Mouse (Mus musculus) embryonic facial prominence, embryonic 15.5 days (tissue): ENCODE measurements around the gene Tor1a. TPM values are rescaled to one million over a fixed set of nuclear protein-coding genes. Genes with fewer than 3 reads are reported as not detected.

Experiments
- ATAC-seq: fragments of 200-750 bp; cut with Nextera tagmentation; 2 replicates; pipeline ENCODE4 v1.8.0; 2017; ENCODE audit warnings: low read depth, moderate TSS enrichment; ENCODE audit not compliant: insufficient number of reproducible peaks, low FRiP score, low TSS enrichment
- H3K27ac ChIP-seq: fragments of 300-500 bp; sonication (generic); replicated peaks from 2 replicates; pipeline ENCODE4 v1.5.1; 2015; ENCODE audit warnings: mild to moderate bottlenecking, inconsistent platforms
- H3K27me3 ChIP-seq: fragments of 300-500 bp; sonication (generic); 2 replicates; pipeline ENCODE4 v1.6.1; 2015; ENCODE audit warnings: inconsistent platforms
- H3K36me3 ChIP-seq: fragments of 300-500 bp; sonication (generic); 2 replicates; pipeline ENCODE4 v1.6.1; 2015; ENCODE audit warnings: mild to moderate bottlenecking, inconsistent platforms
- H3K4me1 ChIP-seq: fragments of 300-500 bp; sonication (generic); 2 replicates; pipeline ENCODE4 v1.6.1; 2015; ENCODE audit warnings: inconsistent platforms
- H3K4me2 ChIP-seq: fragments of 300-500 bp; sonication (generic); replicated peaks from 2 replicates; pipeline ENCODE4 v1.6.1; 2015; ENCODE audit warnings: mild to moderate bottlenecking, inconsistent platforms
- H3K4me3 ChIP-seq: fragments of 300-500 bp; sonication (generic); replicated peaks from 2 replicates; pipeline ENCODE4 v1.5.1; 2015; ENCODE audit warnings: mild to moderate bottlenecking, inconsistent platforms
- H3K9ac ChIP-seq: fragments of 300-500 bp; sonication (generic); 2 replicates; pipeline ENCODE4 v1.6.1; 2015; ENCODE audit warnings: inconsistent platforms
- H3K9me3 ChIP-seq: fragments of 300-500 bp; sonication (generic); replicated peaks from 2 replicates; pipeline ENCODE4 v1.6.1; 2016; ENCODE audit warnings: inconsistent platforms
- WGBS: fragments of 180-500 bp; shearing (Covaris S2); methylation state at CpG from one replicate; pipeline ENCODE4 v1.1.7; 2015; 5-methylcytosine and 5-hydroxymethylcytosine counted together
- polyA plus RNA-seq: library from polyadenylated mRNA; unstranded; fragments of >200 nt; fragmentation: Nextera tagmentation; extraction: Ambion mirVana; gene quantifications from 2 replicates; pipeline ENCODE4 v1.2.1, GENCODE M21; 2015

Tor1a gene
- 79.1 and 84.7 TPM in 2 replicates for polyA plus RNA-seq

DNA sequence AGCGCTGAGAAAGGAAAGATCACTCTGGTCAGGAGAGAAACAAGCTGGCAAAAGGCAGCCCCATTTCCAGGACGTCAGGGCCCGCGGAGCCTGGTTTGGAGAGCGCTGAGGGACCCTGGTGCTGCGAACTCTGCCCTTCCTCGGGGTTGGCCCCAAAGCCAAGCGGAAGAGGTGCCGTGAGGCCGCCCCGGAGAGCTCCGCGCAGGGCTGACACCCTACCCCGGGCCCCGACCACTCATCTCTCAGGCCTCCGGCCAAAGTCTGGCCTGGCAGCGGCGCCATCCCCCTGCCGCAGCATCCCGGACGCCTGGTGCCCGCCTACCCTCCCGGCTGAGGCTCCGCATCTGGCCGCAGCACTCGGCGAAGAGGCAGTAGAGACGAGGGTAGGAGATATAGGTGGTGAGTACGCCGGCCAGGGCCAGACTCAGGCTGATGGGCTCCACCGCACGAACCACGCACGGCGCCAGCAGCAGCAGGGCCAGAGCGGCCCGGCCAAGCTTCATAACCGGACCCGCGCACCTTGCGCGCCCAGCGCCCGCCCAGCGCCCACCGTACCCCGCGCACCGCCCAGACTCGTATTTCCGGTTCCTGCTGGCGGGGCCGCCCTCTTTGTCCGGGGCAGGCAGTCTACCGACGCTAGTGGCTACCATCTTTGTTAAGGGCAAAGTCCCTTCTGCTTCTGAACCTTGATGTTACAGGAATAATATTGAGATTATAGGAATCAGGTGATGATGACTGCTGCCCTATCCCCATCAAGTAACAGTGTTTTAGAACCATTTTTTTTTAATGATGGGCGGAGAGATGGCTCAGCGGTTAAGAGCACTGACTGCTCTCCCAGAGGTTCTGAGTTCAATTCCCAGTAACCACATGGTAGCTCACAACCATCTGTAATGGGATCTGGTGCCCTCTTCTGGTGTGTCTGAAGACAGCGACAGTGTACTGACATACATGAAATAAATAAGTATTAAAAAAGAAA is at the start of gene Tor1a:
Gene Tor1a, minus strand, starts transcription at position 582 of the 976 bp plus-strand sequence.
- Histone ChIP-seq H3K4me1 (peaks cover 19% of the 10 kb centered on the region), H3K4me2 (peak within 1 kb of the TSS; percentile 83), H3K27me3 (no peaks in the 10 kb centered on the region), H3K36me3 (peaks cover 34% of the 10 kb centered on the region), H3K4me3 (peak within 1 kb of the TSS; percentile 96), H3K27ac (peak within 1 kb of the TSS; percentile 72), H3K9ac (peak within 1 kb of the TSS; percentile 84), H3K9me3 (no peaks in the 10 kb centered on the region)
- ATAC-seq: peak; percentile 90
- 2% methylated on average over 59 of the region's 59 CpGs for WGBS

DNA sequence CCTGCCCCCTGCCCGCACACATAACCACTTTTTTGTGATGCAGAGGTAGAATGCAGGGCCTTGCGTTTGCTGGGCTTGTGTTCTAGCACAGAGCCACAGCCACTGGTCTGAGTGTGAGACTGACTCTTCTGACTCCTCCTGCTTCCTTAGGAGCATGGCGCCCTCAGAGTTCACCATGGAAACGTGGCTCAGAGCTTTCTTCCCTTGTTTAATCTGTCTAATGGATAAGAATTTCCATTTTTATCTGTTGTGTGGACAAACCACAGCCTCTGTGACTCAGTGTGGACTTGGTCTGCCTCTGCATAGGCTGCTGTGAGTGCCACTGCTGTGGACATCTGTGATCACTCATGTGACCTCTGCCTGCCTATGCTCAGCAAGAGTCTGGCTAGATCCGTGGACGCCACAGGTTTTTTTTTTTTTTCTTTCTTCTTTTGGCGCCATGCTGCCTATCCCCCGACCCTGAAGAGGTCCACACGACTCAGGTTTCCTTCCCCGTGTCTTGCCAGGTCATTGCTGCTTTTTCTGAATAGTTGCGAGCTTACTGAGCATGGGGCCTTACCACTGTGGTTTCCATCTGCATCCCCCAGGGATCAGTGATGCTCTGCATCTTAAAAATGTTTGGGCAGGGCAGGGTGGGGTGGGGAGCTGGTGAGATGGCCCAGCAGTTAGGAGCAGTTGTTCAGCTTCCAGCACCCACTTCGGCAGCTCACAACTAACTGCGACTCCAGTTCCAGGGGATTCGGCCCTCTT is 45.8 kb upstream of the Tor1a start:
- no peak overlapping the region for H3K9ac ChIP-seq
- H3K4me3 ChIP-seq: no peak overlapping the region
- no peak for ATAC-seq
- no peak overlapping the region for H3K4me2 ChIP-seq
- WGBS: 67% methylated on average over 14 of the region's 14 CpGs
- H3K9me3 ChIP-seq: no peaks in the 10 kb centered on the region
- no peaks in the 10 kb centered on the region for H3K27me3 ChIP-seq
- H3K4me1 ChIP-seq: no peaks in the 10 kb centered on the region
- peaks cover 69% of the 10 kb centered on the region for H3K36me3 ChIP-seq
- H3K27ac ChIP-seq: no peak overlapping the region

DNA sequence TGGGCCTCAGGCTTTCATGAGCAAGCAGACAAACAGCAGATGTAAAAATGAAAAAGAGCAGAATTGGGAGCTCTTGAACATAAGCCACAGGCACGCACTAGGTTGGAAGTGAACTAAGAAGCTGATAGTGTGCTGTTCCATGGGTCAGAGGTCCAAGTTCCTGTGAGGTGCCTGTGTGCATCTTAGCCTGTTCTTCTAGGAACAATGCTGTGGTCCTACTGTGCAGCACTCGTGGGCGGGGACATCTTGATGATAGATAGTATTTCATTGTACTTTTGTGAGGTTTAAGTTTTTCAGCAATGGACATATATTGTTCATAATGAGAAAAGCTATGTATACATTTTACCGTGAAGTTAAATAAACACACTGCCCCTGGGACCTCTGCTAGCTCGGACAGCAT is 39.5 kb upstream of the Tor1a start:
- H3K27ac ChIP-seq: no peak overlapping the region
- no peak for ATAC-seq
- H3K36me3 ChIP-seq: peaks cover 77% of the 10 kb centered on the region
- H3K4me2 ChIP-seq: no peak overlapping the region
- H3K27me3 ChIP-seq: no peaks in the 10 kb centered on the region
- H3K9ac ChIP-seq: no peak overlapping the region
- no peak overlapping the region for H3K4me3 ChIP-seq
- WGBS: 92% methylated on average over 5 of the region's 5 CpGs
- no peaks in the 10 kb centered on the region for H3K9me3 ChIP-seq
- H3K4me1 ChIP-seq: no peaks in the 10 kb centered on the region

DNA sequence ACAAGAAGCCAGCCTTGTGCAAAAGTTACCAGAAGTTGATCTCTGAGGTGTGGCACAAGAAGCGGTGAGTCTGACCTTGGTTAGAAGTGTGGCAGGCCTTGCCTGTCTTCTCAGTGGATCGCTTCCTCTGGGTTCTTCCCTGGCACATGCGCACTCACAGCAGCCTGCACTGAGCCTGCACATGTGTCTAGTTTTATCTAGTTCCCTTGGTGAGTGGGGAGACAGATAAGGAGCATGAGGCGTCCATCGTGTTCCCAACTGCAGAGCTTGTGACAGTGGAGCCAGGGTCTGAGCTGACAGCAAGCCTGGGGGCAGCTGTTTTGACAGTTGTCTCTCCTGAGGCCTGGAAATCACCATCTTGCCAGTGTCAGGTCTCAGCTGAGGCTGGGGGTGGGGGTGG is 38.7 kb upstream of the Tor1a start:
- WGBS: 75% methylated on average over 5 of the region's 5 CpGs
- H3K36me3 ChIP-seq: peaks cover 80% of the 10 kb centered on the region
- peak; percentile 44; the same call in 1 of the 2 replicates for ATAC-seq

DNA sequence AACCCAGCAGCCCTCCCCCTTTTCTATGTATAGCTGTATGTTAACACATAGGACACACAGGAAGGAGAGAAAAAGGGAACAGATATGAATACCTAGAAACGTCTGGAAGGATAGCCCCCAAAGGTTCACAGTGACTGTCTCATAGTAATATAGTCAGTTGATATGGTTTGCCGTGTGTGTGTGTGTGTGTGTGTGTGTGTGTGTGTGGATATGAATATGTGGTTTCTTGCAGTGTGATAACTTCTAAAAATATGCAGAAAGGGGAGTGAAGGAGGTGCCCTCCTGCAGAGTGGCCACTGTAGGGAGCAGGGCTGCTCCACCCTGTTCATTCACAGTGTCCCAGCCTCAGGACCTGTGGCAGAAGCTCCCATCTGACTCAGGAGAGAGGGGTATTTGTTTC is 37.7 kb upstream of the Tor1a start:
- Histone ChIP-seq H3K4me3 (no peak overlapping the region), H3K9me3 (no peaks in the 10 kb centered on the region), H3K27ac (no peak overlapping the region), H3K4me1 (no peaks in the 10 kb centered on the region), H3K4me2 (no peak overlapping the region), H3K9ac (no peak overlapping the region), H3K36me3 (peaks cover 72% of the 10 kb centered on the region), H3K27me3 (no peaks in the 10 kb centered on the region)
- ATAC-seq: no peak
- 68% methylated on average over 2 of the region's 2 CpGs for WGBS

More for the DNA sequence above, 38.7 kb upstream of the Tor1a start:
- H3K9me3 ChIP-seq: no peaks in the 10 kb centered on the region
- H3K4me3 ChIP-seq: no peak overlapping the region
- no peak overlapping the region for H3K27ac ChIP-seq
- H3K4me1 ChIP-seq: no peaks in the 10 kb centered on the region
- no peak overlapping the region for H3K4me2 ChIP-seq
- H3K27me3 ChIP-seq: no peaks in the 10 kb centered on the region
- no peak overlapping the region for H3K9ac ChIP-seq

DNA sequence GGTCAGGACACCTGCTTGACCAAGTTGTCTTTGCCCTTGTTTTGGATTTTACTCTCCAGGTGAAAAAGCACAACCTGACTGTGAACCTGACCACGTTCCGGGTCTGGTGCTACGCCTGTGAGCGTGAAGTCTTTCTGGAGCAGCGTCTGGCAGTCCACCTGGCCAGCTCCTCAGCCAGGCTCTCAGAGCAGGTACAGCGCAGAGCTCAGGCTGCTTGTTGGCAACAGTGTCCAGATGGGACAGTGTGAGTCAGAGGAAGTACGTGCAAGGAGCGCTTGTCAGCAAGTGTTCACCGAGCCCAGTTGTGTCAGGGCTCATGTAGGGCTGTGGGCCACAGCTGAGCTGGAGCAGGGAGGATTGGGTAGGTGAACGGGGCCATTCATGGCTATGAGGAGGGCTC is 35.1 kb upstream of the Tor1a start:
- Histone ChIP-seq H3K27ac (no peak overlapping the region), H3K9ac (no peak overlapping the region), H3K4me1 (no peaks in the 10 kb centered on the region), H3K27me3 (no peaks in the 10 kb centered on the region), H3K4me3 (no peak overlapping the region), H3K4me2 (no peak overlapping the region), H3K36me3 (peaks cover 53% of the 10 kb centered on the region), H3K9me3 (no peaks in the 10 kb centered on the region)
- no peak for ATAC-seq
- WGBS: 89% methylated on average over 10 of the region's 10 CpGs

DNA sequence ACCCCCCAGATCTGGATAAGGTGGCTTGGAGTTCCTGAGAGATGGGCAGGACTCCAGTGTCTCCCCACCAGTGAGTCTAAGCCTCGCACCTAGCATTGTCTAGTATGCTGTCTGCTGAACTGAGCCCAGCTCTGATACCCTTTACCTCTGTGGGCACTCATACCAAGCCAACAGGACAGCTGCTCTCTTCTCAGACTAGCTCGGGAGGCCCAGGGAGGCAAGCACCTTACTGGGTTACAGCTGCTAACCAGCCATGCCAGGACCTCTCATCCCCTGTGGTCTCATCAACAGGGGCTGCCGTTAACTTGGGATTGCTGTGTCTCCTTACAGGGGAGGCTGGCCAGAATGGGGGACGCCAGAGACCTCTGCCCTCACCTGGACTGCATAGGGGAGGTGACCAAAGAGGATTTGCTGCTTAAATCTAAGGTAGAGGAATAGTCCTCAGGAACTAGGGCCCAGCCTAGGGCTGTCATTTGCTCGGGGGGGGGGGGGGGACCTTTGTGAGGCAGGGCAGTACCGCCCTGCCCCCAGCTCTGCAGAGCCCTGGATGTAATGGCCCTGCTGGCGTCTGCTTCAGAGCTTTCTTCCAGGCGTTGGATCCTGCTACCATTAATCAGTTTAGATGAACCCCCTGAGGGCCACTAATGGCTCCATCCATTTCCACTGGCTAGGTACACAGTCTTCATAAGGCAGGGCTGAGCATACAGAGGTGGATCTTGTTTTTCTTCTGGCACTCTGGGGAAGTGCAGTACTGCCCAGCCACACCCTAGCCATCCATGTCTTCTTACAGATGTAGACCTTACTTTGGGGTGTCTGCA is 30.9 kb upstream of the Tor1a start:
- no peaks in the 10 kb centered on the region for H3K27me3 ChIP-seq
- no peaks in the 10 kb centered on the region for H3K9me3 ChIP-seq
- peaks cover 9% of the 10 kb centered on the region; the same call in 1 of the 2 replicates for H3K4me1 ChIP-seq
- WGBS: 64% methylated on average over 8 of the region's 8 CpGs
- H3K9ac ChIP-seq: no peak overlapping the region
- peaks cover 26% of the 10 kb centered on the region for H3K36me3 ChIP-seq
- H3K4me2 ChIP-seq: no peak overlapping the region
- no peak overlapping the region for H3K4me3 ChIP-seq
- no peak overlapping the region for H3K27ac ChIP-seq
- no peak for ATAC-seq

DNA sequence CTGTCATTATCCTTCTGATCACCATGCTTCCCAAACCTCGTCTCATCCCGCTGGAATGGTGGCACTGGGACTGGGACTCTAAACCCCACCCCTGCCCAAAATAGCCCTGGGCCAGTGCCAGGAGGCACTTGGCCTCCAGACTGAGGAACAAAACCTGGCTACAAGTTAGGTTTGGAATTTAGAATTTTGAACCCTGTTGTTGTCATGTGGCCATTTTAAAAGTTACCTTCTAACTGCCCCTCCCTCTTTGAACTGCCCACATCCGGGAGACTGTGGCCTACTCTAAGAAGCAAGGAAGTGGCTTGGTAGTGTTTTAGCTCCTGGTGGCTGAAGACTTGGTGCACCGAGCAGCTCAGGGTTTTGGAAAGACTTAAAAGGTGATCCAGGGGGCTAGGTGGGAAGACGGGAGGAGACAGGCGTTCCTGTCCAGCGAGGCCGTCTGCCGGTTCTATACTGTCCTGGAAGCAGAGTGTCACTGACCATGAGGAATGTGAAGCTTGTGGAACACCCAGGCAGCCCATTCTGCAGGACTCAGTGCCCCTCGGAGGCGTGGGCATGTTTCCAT is 27.8 kb upstream of the Tor1a start:
- 68% methylated on average over 11 of the region's 11 CpGs for WGBS
- H3K27ac ChIP-seq: no peak overlapping the region
- H3K4me3 ChIP-seq: no peak overlapping the region
- H3K4me2 ChIP-seq: no peak overlapping the region
- ATAC-seq: no peak; the same call in 1 of the 2 replicates
- no peak overlapping the region; the same call in 1 of the 2 replicates for H3K9ac ChIP-seq
- no peaks in the 10 kb centered on the region for H3K27me3 ChIP-seq
- H3K9me3 ChIP-seq: no peaks in the 10 kb centered on the region
- H3K4me1 ChIP-seq: peaks cover 9% of the 10 kb centered on the region; the same call in 1 of the 2 replicates
- H3K36me3 ChIP-seq: 0 out of 2 replicates have a peak, but pooled peaks cover 9% of the 10 kb centered on the region

DNA sequence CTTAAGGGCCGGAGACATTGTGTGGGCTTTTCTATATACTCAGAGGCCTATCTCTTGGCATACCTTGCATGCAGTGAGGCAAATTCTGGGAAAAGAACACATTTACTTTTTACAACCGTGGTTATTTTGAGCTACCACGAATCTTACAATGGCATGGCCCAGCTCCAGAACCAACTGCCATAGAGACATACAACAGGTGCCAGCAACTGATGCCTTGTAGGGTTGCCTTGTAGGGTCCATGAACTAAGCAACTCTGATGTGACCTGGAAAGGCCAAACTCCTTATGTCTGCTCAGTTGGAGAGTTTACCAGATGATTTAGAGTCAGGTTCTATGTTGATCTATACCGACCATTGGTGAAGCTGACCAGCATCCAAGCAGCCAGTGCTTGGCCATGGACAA is 27.1 kb upstream of the Tor1a start:
- Histone ChIP-seq H3K9ac (no peak overlapping the region), H3K4me1 (peaks cover 9% of the 10 kb centered on the region; the same call in 1 of the 2 replicates), H3K4me3 (no peak overlapping the region), H3K9me3 (no peaks in the 10 kb centered on the region), H3K4me2 (no peak overlapping the region), H3K36me3 (peaks cover 6% of the 10 kb centered on the region; the same call in 1 of the 2 replicates), H3K27me3 (no peaks in the 10 kb centered on the region), H3K27ac (no peak overlapping the region)
- no peak for ATAC-seq
- WGBS: 87% methylated on average over 4 of the region's 4 CpGs

DNA sequence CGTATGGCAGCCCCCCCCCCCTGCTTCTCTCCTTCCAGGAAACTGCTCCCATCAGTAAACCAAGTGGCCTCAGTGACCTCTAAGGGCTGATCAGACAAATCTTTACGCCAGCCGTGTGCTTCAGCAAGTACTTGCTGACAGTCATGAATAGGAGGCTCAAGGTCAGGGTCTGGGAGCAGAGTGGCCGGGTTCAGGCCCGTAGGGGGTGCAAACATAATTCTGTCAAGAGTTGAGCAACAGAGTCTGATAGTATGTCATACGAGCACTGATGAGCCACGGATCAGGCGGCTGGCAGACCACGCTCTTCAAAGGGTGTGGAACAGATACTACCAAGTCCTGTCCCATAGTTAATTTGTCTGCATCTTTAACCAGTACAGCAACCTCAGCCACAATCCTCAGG is 22.5 kb upstream of the Tor1a start:
- H3K27me3 ChIP-seq: no peaks in the 10 kb centered on the region
- H3K4me3 ChIP-seq: no peak overlapping the region
- no peak overlapping the region for H3K9ac ChIP-seq
- H3K4me2 ChIP-seq: no peak overlapping the region
- no peaks in the 10 kb centered on the region for H3K9me3 ChIP-seq
- WGBS: 78% methylated on average over 9 of the region's 9 CpGs
- H3K36me3 ChIP-seq: peaks cover 13% of the 10 kb centered on the region
- ATAC-seq: no peak
- H3K27ac ChIP-seq: no peak overlapping the region
- peaks cover 5% of the 10 kb centered on the region for H3K4me1 ChIP-seq
